Mouse (Mus musculus): Measurements from ENCODE around the gene Ccdc137.
"Not testable (repeated sequence)": the region's sequence is repeated elsewhere in the genome, so short reads cannot be mapped to it uniquely, and the experiment has no call there.

Gene Ccdc137

GRCm38 (mm10) chr11:120457772-120458751, at the start of gene Ccdc137, which contains the start of gene Oxld1:
Gene Ccdc137, plus strand, starts transcription at chr11:120458115.
Gene Oxld1, minus strand, starts transcription at chr11:120458068.
- peak; percentile 26 for DNase-seq (ENCODE audit: low spot score)

- not testable (repeated sequence) for DNase-seq (ENCODE audit: low spot score)
These were observed 44.3 kb upstream of the Ccdc137 start for GRCm38 (mm10) chr11:120413621-120414020.

GRCm38 (mm10) chr11:120417852-120418251, 40.1 kb upstream of the Ccdc137 start:
- no peak for DNase-seq (ENCODE audit: low spot score)

GRCm38 (mm10) chr11:120418592-120418991, 39.3 kb upstream of the Ccdc137 start:
- DNase-seq (ENCODE audit: low spot score): no peak

- no peak for DNase-seq (ENCODE audit: low spot score)
These were observed 35.0 kb upstream of the Ccdc137 start for GRCm38 (mm10) chr11:120422651-120423568.

- no peak for DNase-seq (ENCODE audit: low spot score)
These were observed 34.2 kb upstream of the Ccdc137 start for GRCm38 (mm10) chr11:120423569-120424295.

GRCm38 (mm10) chr11:120426727-120427126, 31.2 kb upstream of the Ccdc137 start:
- DNase-seq (ENCODE audit: low spot score): no peak

- DNase-seq (ENCODE audit: low spot score): peak; percentile 61
These were observed 20.6 kb upstream of the Ccdc137 start, which contains the start of gene Nploc4 for GRCm38 (mm10) chr11:120437152-120437856. Gene Nploc4, minus strand, starts transcription at chr11:120437708.

GRCm38 (mm10) chr11:120437857-120438385, 20.0 kb upstream of the Ccdc137 start:
- no peak for DNase-seq (ENCODE audit: low spot score)

- no peak for DNase-seq (ENCODE audit: low spot score)
These were observed 15.6 kb upstream of the Ccdc137 start, which contains the start of gene Tspan10 for GRCm38 (mm10) chr11:120442344-120442743. Gene Tspan10, plus strand, starts transcription at chr11:120442644.

- no peak for DNase-seq (ENCODE audit: low spot score)
These were observed 15.1 kb upstream of the Ccdc137 start for GRCm38 (mm10) chr11:120442765-120443280.

- DNase-seq (ENCODE audit: low spot score): no peak
These were observed 13.8 kb upstream of the Ccdc137 start for GRCm38 (mm10) chr11:120444106-120444505.

- DNase-seq (ENCODE audit: low spot score): no peak
These were observed 12.4 kb upstream of the Ccdc137 start for GRCm38 (mm10) chr11:120445475-120445874.

- DNase-seq (ENCODE audit: low spot score): no peak
These were observed 10.7 kb upstream of the Ccdc137 start for GRCm38 (mm10) chr11:120447179-120447578.

- no peak for DNase-seq (ENCODE audit: low spot score)
These were observed 5.7 kb upstream of the Ccdc137 start for GRCm38 (mm10) chr11:120452246-120452645.

GRCm38 (mm10) chr11:120453306-120453705, 4.6 kb upstream of the Ccdc137 start, which contains the start of gene Pde6g:
Gene Pde6g, minus strand, starts transcription at chr11:120453500.
- DNase-seq (ENCODE audit: low spot score): no peak

- DNase-seq (ENCODE audit: low spot score): no peak
These were observed 3.0 kb upstream of the Ccdc137 start for GRCm38 (mm10) chr11:120454965-120455364.

GRCm38 (mm10) chr11:120455413-120455812, 2.5 kb upstream of the Ccdc137 start:
- DNase-seq (ENCODE audit: low spot score): no peak

GRCm38 (mm10) chr11:120457370-120457769, 545 bp upstream of the Ccdc137 start:
- no peak for DNase-seq (ENCODE audit: low spot score)
